Mouse (Mus musculus) ES-Bruce4 (cell line): ENCODE results near the gene Zfp874b.

Source experiments
- CTCF ChIP-seq: IDR thresholded peaks from one replicate; pipeline ENCODE4 v1.8.1; 2011; ENCODE audit warnings: low read depth, low read length
- EP300 ChIP-seq: IDR thresholded peaks from 2 replicates; pipeline ENCODE4 v1.6.1; 2011; ENCODE audit warnings: low read depth, low read length; ENCODE audit not compliant: insufficient read depth
- POLR2A ChIP-seq: IDR thresholded peaks from one replicate; pipeline ENCODE4 v1.8.1; 2011; ENCODE audit warnings: low read length; ENCODE audit not compliant: insufficient read depth

GRCm38 (mm10) chr13:67483625-67484423 lies at the start of gene Zfp874b:
- TF ChIP-seq CTCF (no peak), EP300 (no peak), POLR2A (no peak)
